In the genomic region with DNA sequence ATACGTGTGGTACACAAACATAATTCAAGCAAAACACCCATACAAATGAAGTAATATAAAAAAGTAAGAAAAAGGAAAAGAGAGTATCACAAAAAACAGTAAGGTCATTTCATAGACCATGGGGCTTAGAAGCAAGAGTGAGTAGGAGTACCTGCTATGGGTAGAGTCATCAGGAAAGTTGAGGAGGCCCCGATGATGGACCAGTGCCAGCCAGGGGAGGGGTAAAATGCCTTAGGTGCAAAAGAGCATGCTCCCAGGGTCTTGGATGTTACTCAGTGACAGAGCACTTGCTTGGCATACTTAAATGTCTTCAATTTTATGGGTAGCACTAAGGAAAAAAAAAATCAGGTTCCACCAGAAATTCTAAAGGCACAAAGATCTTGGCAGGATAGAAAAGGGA, we compare ENCODE assay signal across 15 mouse cellular contexts. TPM values are rescaled to one million over a fixed set of nuclear protein-coding genes. Genes with fewer than 3 reads are reported as not detected.
DNase-seq lines count a peak whose midpoint lies in the region; ATAC-seq and TF ChIP-seq lines count a peak whose summit lies in the region.
"Had no signal": no experiment of that assay in that cellular context is flagged by ENCODE, and none has a peak within 500 bp of the region (broad histone marks: within the 10 kb centered on the region; RNA-seq: fewer than 3 reads in every experiment).

No protein-coding gene starts in this region.

- H3K4me2 ChIP-seq in heart, embryonic 15.5 days, result no peak overlapping the region
- no peak overlapping the region for H3K4me2 ChIP-seq in lung, postnatal 0 days (replicated peaks; ENCODE audit: low read depth, low read length)
- H3K4me2 ChIP-seq in liver, postnatal 0 days (ENCODE audit: low read depth, low read length), result no peak overlapping the region
- H3K4me2 ChIP-seq in forebrain, embryonic 13.5 days, result no peak overlapping the region
- H3K4me2 ChIP-seq: forebrain, embryonic 15.5 days; lung, embryonic 14.5 days; neural tube, embryonic 15.5 days had no signal

- TF ChIP-seq EP300 in lung, postnatal 0 days (IDR thresholded peaks at IDR 0.05), result no peak
- no peak for TF ChIP-seq EP300 in liver, postnatal 0 days (IDR thresholded peaks at IDR 0.05; ENCODE audit: low read depth)

- peaks cover 70% of the 10 kb centered on the region for H3K4me1 ChIP-seq in heart, embryonic 15.5 days (replicated peaks)
- peaks cover 81% of the 10 kb centered on the region for H3K4me1 ChIP-seq in lung, postnatal 0 days (ENCODE audit: insufficient read depth, low read depth, low read length)
- H3K4me1 ChIP-seq in liver, postnatal 0 days (ENCODE audit: insufficient read depth), result peaks cover 91% of the 10 kb centered on the region
- peaks cover 11% of the 10 kb centered on the region for H3K4me1 ChIP-seq in forebrain, embryonic 13.5 days
- H3K4me1 ChIP-seq: forebrain, embryonic 15.5 days had no signal

- no peak for ATAC-seq in heart, embryonic 15.5 days (replicated peaks; ENCODE audit: insufficient number of reproducible peaks, insufficient read depth, low FRiP score, low read depth)
- no peak for ATAC-seq in lung, postnatal 0 days
- ATAC-seq in liver, postnatal 0 days, result no peak
- no peak for ATAC-seq in forebrain, embryonic 13.5 days
- ATAC-seq: forebrain, embryonic 15.5 days; Patski had no signal

- no peak overlapping the region for H3K9ac ChIP-seq in heart, embryonic 15.5 days
- no peak overlapping the region for H3K9ac ChIP-seq in lung, postnatal 0 days (replicated peaks; ENCODE audit: low read depth)
- H3K9ac ChIP-seq in liver, postnatal 0 days (replicated peaks), result no peak overlapping the region
- H3K9ac ChIP-seq in forebrain, embryonic 13.5 days, result no peak overlapping the region
- H3K9ac ChIP-seq: forebrain, embryonic 15.5 days; lung, embryonic 14.5 days; neural tube, embryonic 15.5 days had no signal

- no peaks in the 10 kb centered on the region for H3K36me3 ChIP-seq in heart, embryonic 15.5 days
- peaks cover 7% of the 10 kb centered on the region; the same call in 1 of the 2 replicates for H3K36me3 ChIP-seq in lung, postnatal 0 days (ENCODE audit: insufficient read depth, low read length)
- peaks cover 26% of the 10 kb centered on the region for H3K36me3 ChIP-seq in liver, postnatal 0 days (replicated peaks; ENCODE audit: insufficient read depth, low read length)
- peaks cover 21% of the 10 kb centered on the region for H3K36me3 ChIP-seq in forebrain, embryonic 13.5 days (ENCODE audit: poor library complexity, severe bottlenecking)
- H3K36me3 ChIP-seq: forebrain, embryonic 15.5 days; neural tube, embryonic 15.5 days had no signal

- peak; percentile 45 for DNase-seq in cerebellum, adult 11-12 months
- no peak for DNase-seq in cerebellum, adult 11 months
- DNase-seq in heart, adult 8-10 months (ENCODE audit: low spot score), result no peak
- no peak for DNase-seq in lung, postnatal 0 days (ENCODE audit: low spot score)
- DNase-seq in lung, postnatal 25 days (ENCODE audit: low spot score), result no peak
- DNase-seq in liver, postnatal 0 days, result no peak
- DNase-seq: heart, postnatal 14 days; lung, embryonic 14.5 days had no signal

- H3K27me3 ChIP-seq in heart, embryonic 15.5 days, result no peaks in the 10 kb centered on the region
- H3K27me3 ChIP-seq in lung, postnatal 0 days (replicated peaks; ENCODE audit: insufficient read depth, low read length), result no peaks in the 10 kb centered on the region
- H3K27me3 ChIP-seq in liver, postnatal 0 days (ENCODE audit: insufficient read depth, low read length), result no peaks in the 10 kb centered on the region
- H3K27me3 ChIP-seq in forebrain, embryonic 13.5 days, result no peaks in the 10 kb centered on the region
- H3K27me3 ChIP-seq: CH12.LX; forebrain, embryonic 15.5 days; neural tube, embryonic 15.5 days; Patski had no signal

- no peak overlapping the region for H3K4me3 ChIP-seq in heart, embryonic 15.5 days
- no peak overlapping the region for H3K4me3 ChIP-seq in lung, postnatal 0 days (ENCODE audit: low read depth, low read length)
- H3K4me3 ChIP-seq in liver, postnatal 0 days (ENCODE audit: low read depth, low read length), result no peak overlapping the region
- no peak overlapping the region for H3K4me3 ChIP-seq in forebrain, embryonic 13.5 days
- H3K4me3 ChIP-seq: forebrain, embryonic 15.5 days; neural tube, embryonic 15.5 days had no signal

- 87% methylated on average over 2 of the region's 2 CpGs for WGBS in heart, embryonic 15.5 days
- 85% methylated on average over 2 of the region's 2 CpGs for WGBS in lung, postnatal 0 days
- WGBS in liver, postnatal 0 days (ENCODE audit: insufficient replicate concordance), result 91% methylated on average over 2 of the region's 2 CpGs
- 96% methylated on average over 2 of the region's 2 CpGs for WGBS in forebrain, embryonic 13.5 days

- H3K27ac ChIP-seq in heart, embryonic 15.5 days, result peak overlapping the region; percentile 95
- H3K27ac ChIP-seq in lung, postnatal 0 days (ENCODE audit: low read length), result peak overlapping the region; percentile 98
- H3K27ac ChIP-seq in liver, postnatal 0 days (ENCODE audit: low read depth), result peak overlapping the region; percentile 99
- H3K27ac ChIP-seq in forebrain, embryonic 13.5 days, result no peak overlapping the region
- H3K27ac ChIP-seq: forebrain, embryonic 15.5 days; neural tube, embryonic 15.5 days had no signal

- H3K9me3 ChIP-seq in heart, embryonic 15.5 days (replicated peaks), result no peaks in the 10 kb centered on the region
- no peaks in the 10 kb centered on the region for H3K9me3 ChIP-seq in lung, postnatal 0 days (ENCODE audit: low read length)
- no peaks in the 10 kb centered on the region for H3K9me3 ChIP-seq in liver, postnatal 0 days (ENCODE audit: low read length)
- H3K9me3 ChIP-seq in forebrain, embryonic 13.5 days (replicated peaks), result no peaks in the 10 kb centered on the region
- H3K9me3 ChIP-seq: forebrain, embryonic 15.5 days; neural tube, embryonic 15.5 days had no signal

- TF ChIP-seq CTCF in lung, postnatal 0 days (IDR thresholded peaks at IDR 0.05), result no peak
- TF ChIP-seq CTCF in liver, postnatal 0 days (IDR thresholded peaks at IDR 0.05; ENCODE audit: low read depth), result no peak

RNA-seq across cellular contexts. Expression of gene Cox4i2, which starts 33.2 kb away (rescaled TPM):
- polyA plus RNA-seq in heart, embryonic 15.5 days (2015; fragmentation: Nextera tagmentation; extraction: Ambion mirVana), result 20.8 and 24.2 TPM in 2 replicates
- 10 to 100 TPM; 10.3 to 16.2 (median 12.4) TPM for total RNA-seq in heart, adult 8-10 months (2022)
- 204 and 228 TPM in 2 replicates for polyA plus RNA-seq in lung, postnatal 0 days (2015; fragmentation: Nextera tagmentation; extraction: Ambion mirVana)
- 0.56 and 1.0 TPM in 2 replicates for polyA plus RNA-seq in liver, postnatal 0 days (2015; fragmentation: Nextera tagmentation; extraction: Ambion mirVana)
- 4.4 and 4.8 TPM in 2 replicates for polyA plus RNA-seq in forebrain, embryonic 13.5 days (2015; fragmentation: Nextera tagmentation; extraction: Ambion mirVana)
- total RNA-seq: CH12.LX; monocyte, adult 5-6 weeks had no signal

RNA-seq across cellular contexts. Expression of gene Bcl2l1, which starts 44.4 kb away (rescaled TPM):
- polyA plus RNA-seq in heart, embryonic 15.5 days (2015; fragmentation: Nextera tagmentation; extraction: Ambion mirVana), result 69.5 and 80.7 TPM in 2 replicates
- total RNA-seq in heart, adult 8-10 months (2022), result 10 to 100 TPM; 46.9 to 66.6 (median 51.4) TPM
- 100 and 103 TPM in 2 replicates for polyA plus RNA-seq in lung, postnatal 0 days (2015; fragmentation: Nextera tagmentation; extraction: Ambion mirVana)
- 84.2 and 84.4 TPM in 2 replicates for polyA plus RNA-seq in liver, postnatal 0 days (2015; fragmentation: Nextera tagmentation; extraction: Ambion mirVana)
- 155 and 164 TPM in 2 replicates for polyA plus RNA-seq in forebrain, embryonic 13.5 days (2015; fragmentation: Nextera tagmentation; extraction: Ambion mirVana)

RNA-seq across cellular contexts. Expression of gene Id1, which starts 51.1 kb away (rescaled TPM):
- polyA plus RNA-seq in heart, embryonic 15.5 days (2015; fragmentation: Nextera tagmentation; extraction: Ambion mirVana), result 61.9 and 63.1 TPM in 2 replicates
- total RNA-seq in heart, adult 8-10 months (2022), result 10 to 100 TPM; 43.3 to 63.6 (median 58.4) TPM
- 214 and 218 TPM in 2 replicates for polyA plus RNA-seq in lung, postnatal 0 days (2015; fragmentation: Nextera tagmentation; extraction: Ambion mirVana)
- polyA plus RNA-seq in liver, postnatal 0 days (2015; fragmentation: Nextera tagmentation; extraction: Ambion mirVana), result 39.7 and 40.4 TPM in 2 replicates
- polyA plus RNA-seq in forebrain, embryonic 13.5 days (2015; fragmentation: Nextera tagmentation; extraction: Ambion mirVana), result 25.8 and 26.1 TPM in 2 replicates
